Mouse (Mus musculus): Measurements from ENCODE around the gene Aaas. TPM values are rescaled to one million over a fixed set of nuclear protein-coding genes. Genes with fewer than 3 reads are reported as not detected.

The Aaas gene
- polyA plus RNA-seq, 1 experiment from 2014 or later: 64.1 TPM

DNA sequence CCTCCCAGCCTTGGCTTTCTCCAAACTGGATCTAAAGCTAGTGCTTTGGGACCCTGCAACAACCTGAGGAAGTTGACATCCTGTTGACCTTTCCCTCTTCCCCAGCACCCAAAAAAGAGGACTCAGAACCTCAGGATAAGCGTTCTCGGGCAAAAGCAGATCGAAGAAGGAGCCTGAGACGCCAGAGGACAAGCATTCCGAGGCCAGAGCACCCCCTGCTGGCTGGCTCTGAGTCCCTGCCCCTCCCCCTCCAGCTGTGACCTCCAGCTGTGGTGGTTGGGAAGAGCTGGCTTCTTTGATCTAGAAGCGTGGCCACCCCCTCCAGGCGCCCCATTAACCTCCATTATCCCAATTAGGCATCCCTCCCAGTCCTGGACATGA is 26.6 kb upstream of the Aaas start:
- Histone ChIP-seq H3K4me2 (peak overlapping the region; percentile 98), H3K9ac (peak overlapping the region; percentile 78), H3K4me3 (peak overlapping the region; percentile 57), H3K36me3 (ENCODE audit: poor library complexity, severe bottlenecking) (no peaks in the 10 kb centered on the region), H3K27ac (no peak overlapping the region), H3K9me3 (replicated peaks) (no peaks in the 10 kb centered on the region), H3K4me1 (peaks cover 18% of the 10 kb centered on the region), H3K27me3 (peaks cover 16% of the 10 kb centered on the region)
- 0% methylated on average over 7 of the region's 7 CpGs for WGBS
- peak; percentile 38 for ATAC-seq

DNA sequence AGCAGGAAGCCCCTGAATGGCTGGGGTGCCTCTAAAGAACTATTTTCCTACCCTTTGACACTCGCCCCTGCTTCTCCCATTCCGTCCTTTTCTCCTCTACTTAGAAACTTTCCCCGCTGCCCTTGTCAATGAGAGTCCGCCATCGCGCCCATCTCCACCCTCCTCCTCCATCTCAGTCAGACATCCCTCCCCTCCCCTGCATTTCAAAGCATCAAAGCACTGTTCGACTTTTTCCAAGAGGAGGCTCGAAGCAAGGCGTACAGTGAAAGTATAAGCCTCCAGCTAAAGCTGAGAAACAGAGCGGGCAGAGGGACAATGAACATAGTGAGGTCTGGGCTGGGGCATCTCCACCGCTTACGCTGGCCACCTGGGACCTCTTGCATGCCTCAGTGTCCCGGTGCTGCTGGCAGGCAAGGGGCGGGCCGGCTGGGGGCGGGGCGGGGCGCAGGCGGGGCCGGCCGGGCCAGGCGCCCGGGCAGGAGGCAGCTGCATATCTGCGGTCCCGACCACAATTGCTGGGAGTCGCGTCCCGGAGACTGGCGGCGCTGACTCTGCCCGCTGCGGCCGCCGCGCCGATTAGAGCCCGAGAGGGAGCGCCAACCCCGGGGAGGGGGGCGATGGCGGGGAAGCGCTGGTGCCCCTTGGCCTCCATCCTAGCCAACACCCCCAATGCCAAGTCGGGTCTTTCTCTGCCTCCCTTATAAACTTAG is 26.0 kb upstream of the Aaas start:
- H3K36me3 ChIP-seq (ENCODE audit: poor library complexity, severe bottlenecking): no peaks in the 10 kb centered on the region
- H3K9ac ChIP-seq: peak overlapping the region; percentile 78
- H3K4me2 ChIP-seq: peak overlapping the region; percentile 98
- H3K27ac ChIP-seq: no peak overlapping the region; the same call in 1 of the 2 replicates
- ATAC-seq: peak; percentile 85
- WGBS: 1% methylated on average over 37 of the region's 43 CpGs
- peak overlapping the region; percentile 57 for H3K4me3 ChIP-seq
- H3K27me3 ChIP-seq: peaks cover 22% of the 10 kb centered on the region
- H3K4me1 ChIP-seq: peaks cover 18% of the 10 kb centered on the region
- no peaks in the 10 kb centered on the region for H3K9me3 ChIP-seq (replicated peaks)

GRCm38 (mm10) chr15:102370727-102371126 is 20.2 kb upstream of the Aaas start:
- 10% methylated on average over 10 of the region's 10 CpGs for WGBS
- Histone ChIP-seq H3K27me3 (peaks cover 45% of the 10 kb centered on the region), H3K4me1 (peaks cover 6% of the 10 kb centered on the region), H3K9me3 (replicated peaks) (no peaks in the 10 kb centered on the region), H3K27ac (no peak overlapping the region), H3K9ac (peak overlapping the region; percentile 14; the same call in 1 of the 2 replicates), H3K4me2 (no peak overlapping the region), H3K36me3 (ENCODE audit: poor library complexity, severe bottlenecking) (no peaks in the 10 kb centered on the region), H3K4me3 (no peak overlapping the region)
- no peak for ATAC-seq

DNA sequence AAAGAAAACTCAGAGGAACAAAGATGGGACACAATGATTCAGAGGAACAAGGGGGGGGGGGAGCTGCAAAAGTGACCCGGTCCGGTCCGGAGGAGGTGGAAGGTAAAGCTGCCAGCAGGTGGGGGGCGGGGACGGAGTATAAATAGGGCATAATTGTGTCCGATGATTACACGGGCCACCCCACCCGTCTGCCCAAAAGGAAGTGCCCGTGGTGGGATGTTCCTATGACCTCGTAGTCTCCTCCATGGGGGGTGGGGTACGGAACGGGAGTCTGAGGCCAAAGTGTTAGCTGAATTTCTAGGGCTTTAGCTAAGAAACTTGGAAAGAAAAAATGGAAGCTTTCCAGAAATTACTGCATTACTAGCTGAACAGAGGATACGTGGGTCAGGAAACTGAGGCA is 19.4 kb upstream of the Aaas start:
- no peak for ATAC-seq
- WGBS: 15% methylated on average over 13 of the region's 13 CpGs
- Histone ChIP-seq H3K4me2 (no peak overlapping the region), H3K4me3 (no peak overlapping the region), H3K27ac (no peak overlapping the region), H3K9me3 (replicated peaks) (no peaks in the 10 kb centered on the region), H3K27me3 (peaks cover 50% of the 10 kb centered on the region), H3K9ac (no peak overlapping the region), H3K4me1 (peaks cover 6% of the 10 kb centered on the region), H3K36me3 (ENCODE audit: poor library complexity, severe bottlenecking) (no peaks in the 10 kb centered on the region)

DNA sequence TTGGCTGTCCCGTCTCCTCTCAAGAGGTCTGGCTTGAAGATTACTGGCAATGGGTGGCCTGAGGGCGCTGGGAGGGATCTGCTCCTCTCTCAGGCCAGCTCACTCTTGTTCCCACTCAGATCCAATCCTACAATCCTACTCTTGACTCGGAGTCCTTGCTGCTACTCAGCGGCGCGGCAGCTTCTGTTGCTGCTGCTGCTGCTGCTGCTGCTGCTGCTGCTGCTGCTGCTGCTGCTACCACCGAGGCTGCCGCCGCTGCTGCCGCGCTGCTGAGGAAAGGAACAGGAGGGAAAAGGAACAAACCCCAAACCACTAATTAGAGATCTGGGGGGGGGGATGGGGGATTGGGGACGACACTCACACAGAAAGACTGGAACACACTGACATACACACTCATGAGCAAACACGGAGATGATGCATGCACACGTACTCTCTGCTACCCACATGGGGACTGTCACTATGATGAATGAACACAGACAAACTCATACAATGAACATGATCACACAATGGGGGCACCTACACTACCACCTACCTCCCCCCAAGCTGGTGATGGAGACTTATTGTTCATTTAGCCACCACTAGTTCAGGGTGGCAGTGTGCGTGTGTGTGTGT is 16.3 kb upstream of the Aaas start, which contains the start of gene Sp7:
Gene Sp7 (minus strand): TSS at position 450 of the 612 bp plus-strand sequence.
- WGBS: 8% methylated on average over 15 of the region's 15 CpGs
- Histone ChIP-seq H3K4me3 (peak within 1 kb of the TSS; percentile 26), H3K36me3 (ENCODE audit: poor library complexity, severe bottlenecking) (no peaks in the 10 kb centered on the region), H3K4me2 (peak within 1 kb of the TSS; percentile 54), H3K4me1 (peaks cover 6% of the 10 kb centered on the region), H3K9ac (peak within 1 kb of the TSS; percentile 53), H3K9me3 (replicated peaks) (no peaks in the 10 kb centered on the region), H3K27me3 (peaks cover 73% of the 10 kb centered on the region), H3K27ac (no peak within 1 kb of the TSS)
- no peak for ATAC-seq

DNA sequence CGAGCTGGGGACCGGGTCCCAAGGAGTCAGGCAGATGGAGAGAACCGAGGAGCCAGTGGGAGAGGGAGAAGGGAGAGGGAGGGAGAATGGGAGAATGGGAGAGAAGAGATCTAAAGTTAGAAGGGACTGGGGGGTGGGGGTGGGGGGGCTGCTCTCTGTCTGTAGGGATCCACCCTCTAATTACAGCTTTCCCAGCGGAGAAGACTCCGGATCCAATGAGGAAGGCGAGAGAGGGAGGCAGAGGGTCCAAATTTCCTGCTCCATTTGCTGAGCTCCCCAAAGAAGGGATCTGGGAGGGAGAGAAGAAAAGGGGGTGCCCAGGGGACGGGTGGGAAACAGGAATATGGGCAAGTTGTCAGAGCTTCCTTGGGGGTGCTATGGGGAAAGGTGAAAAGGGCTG is 15.7 kb upstream of the Aaas start:
- no peaks in the 10 kb centered on the region for H3K9me3 ChIP-seq (replicated peaks)
- no peak overlapping the region for H3K27ac ChIP-seq
- no peaks in the 10 kb centered on the region for H3K36me3 ChIP-seq (ENCODE audit: poor library complexity, severe bottlenecking)
- H3K9ac ChIP-seq: peak overlapping the region; percentile 53
- 4% methylated on average over 7 of the region's 7 CpGs for WGBS
- peaks cover 67% of the 10 kb centered on the region for H3K27me3 ChIP-seq
- H3K4me1 ChIP-seq: peaks cover 6% of the 10 kb centered on the region
- H3K4me2 ChIP-seq: peak overlapping the region; percentile 54
- no peak for ATAC-seq
- peak overlapping the region; percentile 26; the same call in 1 of the 2 replicates for H3K4me3 ChIP-seq

- Histone ChIP-seq H3K9me3 (replicated peaks) (no peaks in the 10 kb centered on the region), H3K4me1 (peaks cover 6% of the 10 kb centered on the region), H3K9ac (no peak overlapping the region), H3K4me3 (no peak overlapping the region), H3K36me3 (ENCODE audit: poor library complexity, severe bottlenecking) (no peaks in the 10 kb centered on the region), H3K27ac (no peak overlapping the region), H3K27me3 (peaks cover 60% of the 10 kb centered on the region), H3K4me2 (no peak overlapping the region)
- no peak for ATAC-seq
- WGBS: 97% methylated on average over 1 of the region's 1 CpGs
These were observed 14.1 kb upstream of the Aaas start for GRCm38 (mm10) chr15:102364678-102365077.

GRCm38 (mm10) chr15:102362648-102363047 is 12.1 kb upstream of the Aaas start:
- Histone ChIP-seq H3K9me3 (replicated peaks) (no peaks in the 10 kb centered on the region), H3K27ac (no peak overlapping the region), H3K27me3 (peaks cover 76% of the 10 kb centered on the region), H3K4me1 (peaks cover 15% of the 10 kb centered on the region), H3K9ac (no peak overlapping the region), H3K36me3 (ENCODE audit: poor library complexity, severe bottlenecking) (no peaks in the 10 kb centered on the region), H3K4me2 (peak overlapping the region; percentile 15; the same call in 1 of the 2 replicates), H3K4me3 (no peak overlapping the region)
- 9% methylated on average over 14 of the region's 14 CpGs for WGBS
- no peak for ATAC-seq

GRCm38 (mm10) chr15:102358834-102359233 is 8.3 kb upstream of the Aaas start:
- 26% methylated on average over 5 of the region's 5 CpGs for WGBS
- no peak overlapping the region for H3K9ac ChIP-seq
- no peak for ATAC-seq

GRCm38 (mm10) chr15:102358126-102358525 is 7.6 kb upstream of the Aaas start:
- ATAC-seq: no peak
- WGBS: 3% methylated on average over 25 of the region's 25 CpGs
- H3K9ac ChIP-seq: peak overlapping the region; percentile 34
- peak overlapping the region; percentile 23 for H3K4me3 ChIP-seq
- peaks cover 60% of the 10 kb centered on the region for H3K27me3 ChIP-seq
- H3K9me3 ChIP-seq (replicated peaks): no peaks in the 10 kb centered on the region
- no peaks in the 10 kb centered on the region for H3K36me3 ChIP-seq (ENCODE audit: poor library complexity, severe bottlenecking)
- H3K27ac ChIP-seq: no peak overlapping the region
- H3K4me1 ChIP-seq: peaks cover 20% of the 10 kb centered on the region
- peak overlapping the region; percentile 43 for H3K4me2 ChIP-seq

More at GRCm38 (mm10) chr15:102358834-102359233, 8.3 kb upstream of the Aaas start:
- Histone ChIP-seq H3K4me1 (peaks cover 20% of the 10 kb centered on the region), H3K9me3 (replicated peaks) (no peaks in the 10 kb centered on the region), H3K36me3 (ENCODE audit: poor library complexity, severe bottlenecking) (no peaks in the 10 kb centered on the region), H3K27ac (no peak overlapping the region), H3K4me3 (no peak overlapping the region), H3K4me2 (no peak overlapping the region; the same call in 1 of the 2 replicates), H3K27me3 (peaks cover 67% of the 10 kb centered on the region)

- Histone ChIP-seq H3K27me3 (peaks cover 49% of the 10 kb centered on the region), H3K36me3 (ENCODE audit: poor library complexity, severe bottlenecking) (no peaks in the 10 kb centered on the region), H3K9me3 (replicated peaks) (no peaks in the 10 kb centered on the region), H3K4me2 (peak overlapping the region; percentile 89; the same call in 1 of the 2 replicates), H3K27ac (no peak overlapping the region), H3K9ac (no peak overlapping the region), H3K4me1 (peaks cover 20% of the 10 kb centered on the region), H3K4me3 (peak overlapping the region; percentile 55; the same call in 1 of the 2 replicates)
- 31% methylated on average over 16 of the region's 16 CpGs for WGBS
- no peak for ATAC-seq
These were observed 6.1 kb upstream of the Aaas start for GRCm38 (mm10) chr15:102356501-102357325.

Data from forebrain, embryonic 13.5 days (tissue).